Mouse (Mus musculus): ENCODE measurements around the gene Cyp2c38. TPM values are rescaled to one million over a fixed set of nuclear protein-coding genes. Genes with fewer than 3 reads are reported as not detected.
"Not testable (repeated sequence)": the region's sequence is repeated elsewhere in the genome, so short reads cannot be mapped to it uniquely, and the experiment has no call there.

Cyp2c38 gene
- not detected in 2 replicates for polyA plus RNA-seq (2015; fragmentation: Nextera tagmentation; extraction: Ambion mirVana)

- Histone ChIP-seq H3K4me2 (no peak within 1 kb of the TSS), H3K27ac (replicated peaks) (no peak within 1 kb of the TSS), H3K4me1 (replicated peaks) (no peaks in the 10 kb centered on the region), H3K36me3 (no peaks in the 10 kb centered on the region), H3K4me3 (no peak within 1 kb of the TSS), H3K27me3 (no peaks in the 10 kb centered on the region), H3K9ac (no peak within 1 kb of the TSS), H3K9me3 (peaks cover 4% of the 10 kb centered on the region; the same call in 1 of the 2 replicates)
- no peak for ATAC-seq (ENCODE audit: low FRiP score, low read depth)
- 87% methylated on average over 1 of the region's 1 CpGs for WGBS
These were observed at the start of gene Cyp2c38 for GRCm38 (mm10) chr19:39462941-39463340. Cyp2c38 (minus strand) TSS chr19:39463075.

- H3K36me3 ChIP-seq: no peaks in the 10 kb centered on the region
- H3K4me1 ChIP-seq (replicated peaks): no peaks in the 10 kb centered on the region
- ATAC-seq (ENCODE audit: low FRiP score, low read depth): no peak
- 85% methylated on average over 4 of the region's 4 CpGs for WGBS
- H3K27ac ChIP-seq (replicated peaks): no peak within 1 kb of the TSS
- H3K27me3 ChIP-seq: no peaks in the 10 kb centered on the region
- no peak within 1 kb of the TSS for H3K9ac ChIP-seq
- H3K4me3 ChIP-seq: no peak within 1 kb of the TSS
- H3K9me3 ChIP-seq: no peaks in the 10 kb centered on the region
- no peak within 1 kb of the TSS for H3K4me2 ChIP-seq
These were observed 47.7 kb upstream of the Cyp2c38 start, which contains the start of gene Cyp2c39 for GRCm38 (mm10) chr19:39510534-39510933. Cyp2c39 (plus strand) TSS chr19:39510862.

GRCm38 (mm10) chr19:39509533-39509932 lies 46.7 kb upstream of the Cyp2c38 start:
- H3K27ac ChIP-seq (replicated peaks): no peak overlapping the region
- H3K4me3 ChIP-seq: no peak overlapping the region
- no peaks in the 10 kb centered on the region for H3K27me3 ChIP-seq
- no peak overlapping the region for H3K9ac ChIP-seq
- no peaks in the 10 kb centered on the region for H3K9me3 ChIP-seq
- ATAC-seq (ENCODE audit: low FRiP score, low read depth): no peak
- H3K36me3 ChIP-seq: no peaks in the 10 kb centered on the region
- no peak overlapping the region for H3K4me2 ChIP-seq
- WGBS: 84% methylated on average over 1 of the region's 1 CpGs
- H3K4me1 ChIP-seq (replicated peaks): no peaks in the 10 kb centered on the region

GRCm38 (mm10) chr19:39506341-39506740 lies 43.5 kb upstream of the Cyp2c38 start:
- Histone ChIP-seq H3K27ac (replicated peaks) (no peak overlapping the region), H3K9me3 (no peaks in the 10 kb centered on the region), H3K4me2 (no peak overlapping the region), H3K4me1 (replicated peaks) (no peaks in the 10 kb centered on the region), H3K36me3 (no peaks in the 10 kb centered on the region), H3K4me3 (no peak overlapping the region), H3K9ac (no peak overlapping the region), H3K27me3 (no peaks in the 10 kb centered on the region)
- no peak for ATAC-seq (ENCODE audit: low FRiP score, low read depth)

DNA sequence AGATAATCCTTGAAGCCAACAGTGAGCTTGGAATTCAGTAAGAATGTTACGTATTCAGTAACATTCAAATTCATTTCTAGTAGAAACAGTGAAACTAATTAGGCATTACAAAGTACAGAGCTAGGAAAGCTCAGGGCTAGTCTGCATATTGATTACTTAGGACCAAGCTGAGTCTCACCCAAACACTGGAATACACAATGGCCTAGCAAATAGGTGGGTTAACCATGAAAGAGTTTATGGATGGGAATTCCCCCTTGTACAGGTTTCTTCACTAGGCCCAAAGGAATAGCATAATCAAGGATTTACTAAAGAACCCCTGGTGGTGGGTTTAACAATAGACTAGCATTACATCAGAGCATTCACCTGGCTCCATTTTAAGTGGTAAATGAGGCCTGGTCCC lies 21.1 kb upstream of the Cyp2c38 start:
- 91% methylated on average over 1 of the region's 1 CpGs for WGBS
- H3K9ac ChIP-seq; H3K27ac ChIP-seq (replicated peaks); H3K27me3 ChIP-seq; H3K4me3 ChIP-seq; H3K4me1 ChIP-seq (replicated peaks); H3K36me3 ChIP-seq; H3K4me2 ChIP-seq; ATAC-seq (ENCODE audit: low FRiP score, low read depth): not testable (repeated sequence)
- 0 out of 2 replicates have a peak, but pooled peaks cover 14% of the 10 kb centered on the region for H3K9me3 ChIP-seq

DNA sequence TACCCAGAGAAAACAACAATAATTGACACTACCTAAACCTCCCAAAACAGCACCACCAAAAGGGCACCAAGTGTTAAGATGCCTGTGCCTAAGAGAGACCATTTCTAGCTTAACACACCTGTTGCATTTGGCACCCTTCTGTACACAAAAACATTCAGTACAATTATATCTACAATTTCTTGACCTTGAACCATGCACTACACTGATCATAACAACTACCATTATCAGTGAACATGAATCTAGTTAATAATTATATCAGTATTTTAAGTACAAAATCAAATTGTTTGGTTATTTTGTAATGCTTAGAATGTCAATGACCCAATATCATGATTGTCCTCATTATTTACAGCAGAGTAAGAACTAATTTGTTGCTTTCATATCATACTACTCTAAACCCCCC lies 1.0 kb upstream of the Cyp2c38 start:
- Histone ChIP-seq H3K9ac (no peak overlapping the region), H3K4me1 (replicated peaks) (no peaks in the 10 kb centered on the region), H3K27me3 (no peaks in the 10 kb centered on the region), H3K4me3 (no peak overlapping the region), H3K27ac (replicated peaks) (no peak overlapping the region), H3K36me3 (no peaks in the 10 kb centered on the region), H3K9me3 (no peaks in the 10 kb centered on the region), H3K4me2 (no peak overlapping the region)
- ATAC-seq (ENCODE audit: low FRiP score, low read depth): no peak

Other genes starting within 250 kb of the Cyp2c38 start
- not detected in 2 replicates for gene Cyp2c29, start 193.7 kb downstream of the Cyp2c38 start, polyA plus RNA-seq (2015; fragmentation: Nextera tagmentation; extraction: Ambion mirVana)
- gene Cyp2c39, start 47.8 kb upstream of the Cyp2c38 start, polyA plus RNA-seq (2015; fragmentation: Nextera tagmentation; extraction: Ambion mirVana): not detected in 2 replicates
- not detected in 2 replicates for gene Cyp2c67, start 186.0 kb upstream of the Cyp2c38 start, polyA plus RNA-seq (2015; fragmentation: Nextera tagmentation; extraction: Ambion mirVana)